Mouse (Mus musculus) ovary, adult 10 weeks (tissue): ENCODE data around the gene Mtf1. TPM values are rescaled to one million over a fixed set of nuclear protein-coding genes. Genes with fewer than 3 reads are reported as not detected.

Experiments
- polyA plus RNA-seq: library from polyadenylated mRNA; stranded (reverse); fragments of 350-450 nt; fragmentation: Illumina TruSeq; extraction: RNeasy Lipid Tissue Mini Kit (QIAGEN cat#74804); gene quantifications from one replicate; pipeline ENCODE4 v1.2.3, GENCODE M21; 2014

Gene Mtf1
- 16.2 TPM for polyA plus RNA-seq

GRCm38 (mm10) chr4:124801552-124802308 lies at the start of gene Mtf1:
Gene Mtf1 (plus strand): TSS chr4:124802104.

GRCm38 (mm10) chr4:124850261-124850913 lies 48.5 kb downstream of the Mtf1 start, which contains the start of gene Yrdc:
Gene Yrdc (plus strand): TSS chr4:124850679.

GRCm38 (mm10) chr4:124850933-124851658 lies 49.2 kb downstream of the Mtf1 start, which contains the start of gene 1110065P20Rik:
Gene 1110065P20Rik (minus strand): TSS chr4:124851196.

GRCm38 (mm10) chr4:124861283-124862188 lies 59.6 kb downstream of the Mtf1 start, which contains the start of gene Maneal:
Gene Maneal (minus strand): TSS chr4:124862171.

GRCm38 (mm10) chr4:124880599-124880998 lies 78.7 kb downstream of the Mtf1 start, which contains the start of gene Epha10:
Gene Epha10 (plus strand): TSS chr4:124880899.

Other genes with a start within 250 kb of the Mtf1 start
- not detected for gene 3100002H09Rik, start 191.3 kb upstream of the Mtf1 start, polyA plus RNA-seq
- not detected for gene Pou3f1, start 145.3 kb upstream of the Mtf1 start, polyA plus RNA-seq
- 60.9 TPM for gene Utp11, start 108.5 kb upstream of the Mtf1 start, polyA plus RNA-seq
- gene Fhl3, start 101.4 kb upstream of the Mtf1 start, polyA plus RNA-seq, result 0.29 TPM
- 57.9 TPM for gene Sf3a3, start 87.3 kb upstream of the Mtf1 start, polyA plus RNA-seq
- 23.3 TPM for gene Inpp5b, start 60.3 kb upstream of the Mtf1 start, polyA plus RNA-seq
- 23.4 TPM for gene Yrdc, start 48.6 kb downstream of the Mtf1 start, polyA plus RNA-seq
- 4.1 TPM for gene 1110065P20Rik, start 49.1 kb downstream of the Mtf1 start, polyA plus RNA-seq
- gene Maneal, start 60.1 kb downstream of the Mtf1 start, polyA plus RNA-seq, result 0.60 TPM
- not detected for gene Epha10, start 78.8 kb downstream of the Mtf1 start, polyA plus RNA-seq
- 5.5 TPM for gene 9930104L06Rik, start 134.9 kb downstream of the Mtf1 start, polyA plus RNA-seq
- gene Cdca8, start 137.2 kb downstream of the Mtf1 start, polyA plus RNA-seq, result 71.4 TPM
- gene Rspo1, start 184.3 kb downstream of the Mtf1 start, polyA plus RNA-seq, result 6.4 TPM
- 78.1 TPM for gene Gnl2, start 214.5 kb downstream of the Mtf1 start, polyA plus RNA-seq